Mouse (Mus musculus) heart, adult 9 months (tissue): Measurements from ENCODE around the gene Gm11549.

Source experiments
- DNase-seq, 2 experiments: peaks; one replicate each; pipeline ENCODE4 v3.0.0; 2022; ENCODE audit warnings: low spot score in 2 of 2

Gm11549 gene

DNA sequence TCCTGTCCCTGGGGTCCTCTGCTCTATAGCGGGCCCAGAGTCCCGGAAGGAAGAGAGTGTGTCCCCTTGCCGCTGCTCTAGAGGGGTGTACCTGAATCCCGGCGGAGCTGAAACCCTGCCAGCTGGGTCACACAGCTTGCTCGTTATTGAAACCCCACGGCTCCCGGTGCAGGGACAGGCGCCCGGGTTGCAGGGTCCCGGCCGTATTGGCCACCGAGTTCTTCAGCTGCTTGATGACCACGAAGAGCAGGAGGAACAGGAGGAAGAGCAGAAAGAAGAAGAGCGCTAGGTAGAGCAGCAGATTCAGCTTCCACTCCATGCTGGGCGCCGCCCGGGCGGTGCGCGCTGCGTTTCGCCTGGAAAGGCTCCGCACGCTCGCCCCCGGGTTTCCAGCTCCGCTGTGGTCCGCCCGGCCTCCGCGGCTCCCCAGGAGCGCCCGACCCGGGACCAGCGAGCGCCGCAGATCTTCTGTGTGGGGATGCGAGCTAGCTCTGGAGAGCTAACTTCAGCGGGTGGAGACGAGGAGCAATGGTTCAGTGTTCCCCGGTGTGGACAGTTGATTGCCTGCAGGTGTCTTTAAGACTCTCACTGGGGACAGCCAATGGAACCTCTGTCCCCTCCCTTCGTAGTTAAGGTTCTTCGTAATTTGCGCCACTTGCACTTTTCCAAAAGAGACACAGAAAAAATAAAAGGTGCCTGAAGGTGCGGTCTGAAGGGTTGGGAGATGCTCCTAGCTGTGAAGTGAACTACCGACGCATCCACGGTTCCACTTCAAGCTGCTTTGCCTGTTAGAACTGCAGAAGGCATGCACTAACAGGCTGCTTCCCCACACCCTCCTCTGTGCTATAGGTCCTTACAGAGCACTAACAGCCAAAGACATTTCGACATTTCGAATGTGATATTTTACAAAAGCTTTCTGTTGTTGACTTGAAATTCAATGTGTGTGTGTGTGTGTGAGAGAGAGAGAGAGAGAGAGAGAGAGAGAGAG, at the start of gene Gm11549:
Gene Gm11549, minus strand, starts transcription at position 741 of the 988 bp plus-strand sequence.
- no peak for DNase-seq

DNA sequence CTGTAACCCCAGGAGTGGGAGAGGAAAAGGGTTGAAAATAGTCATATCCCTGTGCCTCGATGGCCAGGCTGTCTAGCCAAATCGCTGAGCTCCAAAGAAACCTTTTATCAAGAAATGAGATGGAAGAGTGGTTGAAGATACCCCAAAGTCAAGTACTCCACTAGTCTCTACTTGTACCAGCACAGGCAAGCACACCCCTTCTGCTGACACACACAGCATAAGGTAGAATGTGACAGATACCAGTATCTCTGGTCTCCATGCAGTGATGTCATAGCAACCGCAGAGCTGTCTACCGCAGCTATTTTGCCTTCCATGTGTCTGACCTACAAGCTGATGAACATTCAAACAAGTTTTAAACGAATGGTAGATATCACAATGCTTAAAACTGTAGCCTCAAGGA, 48.2 kb upstream of the Gm11549 start:
- DNase-seq = no peak

DNA sequence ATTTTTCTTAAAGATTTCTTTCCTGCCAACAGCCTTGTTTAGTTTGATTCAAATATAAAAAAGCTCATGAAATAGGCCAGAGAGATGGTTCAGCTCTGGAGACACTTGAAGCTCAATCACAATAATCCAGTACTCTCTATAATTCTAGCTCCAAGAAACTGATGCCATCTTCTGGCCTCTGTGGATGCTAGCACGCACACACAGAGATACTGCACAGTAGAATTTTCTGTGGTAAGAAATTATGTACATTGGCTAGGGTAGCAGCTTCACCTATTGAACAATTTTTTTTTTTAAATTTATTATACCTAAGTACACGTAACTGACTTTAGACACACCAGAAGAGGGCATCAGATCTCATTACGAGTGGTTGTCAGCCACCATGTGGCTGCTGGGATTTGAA, 42.1 kb upstream of the Gm11549 start:
- DNase-seq = no peak

DNA sequence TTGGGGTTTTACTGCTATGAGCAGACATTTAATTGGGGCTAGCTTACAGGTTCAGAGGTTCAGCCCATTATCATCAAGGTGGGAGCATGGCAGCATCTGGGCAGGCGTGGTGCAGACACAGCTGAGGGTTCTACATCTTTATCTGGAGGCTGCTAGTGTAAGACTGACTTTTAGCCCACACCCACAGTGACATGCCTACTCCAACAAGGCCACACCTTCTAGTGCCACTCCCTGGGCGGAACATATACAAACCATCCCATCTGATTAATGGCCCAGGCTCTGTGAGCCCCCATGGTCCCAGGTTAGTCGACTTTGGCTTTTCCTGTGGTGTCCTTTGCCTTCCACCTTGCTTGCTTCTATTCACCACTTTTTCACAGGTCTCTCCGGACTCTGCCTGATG, 38.0 kb upstream of the Gm11549 start:
- DNase-seq = no peak

DNA sequence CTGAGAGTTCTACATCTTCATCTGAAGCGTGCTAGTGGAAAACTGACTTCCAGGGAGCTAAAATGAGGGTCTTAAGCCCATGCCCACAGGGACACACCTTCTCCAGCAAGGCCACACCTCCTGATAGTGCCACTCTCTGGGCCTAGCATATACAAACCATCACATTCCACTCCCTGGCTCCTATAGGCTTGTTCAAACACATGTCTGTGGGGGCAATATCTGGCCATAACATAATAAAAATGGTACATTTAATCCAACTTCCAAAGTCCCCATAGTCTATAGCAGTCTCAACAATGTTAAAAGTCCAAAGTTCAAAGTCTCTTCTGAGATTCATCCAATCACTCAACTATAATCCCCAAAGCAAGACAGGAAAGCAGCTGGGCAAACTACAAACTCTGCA, 36.0 kb upstream of the Gm11549 start:
- DNase-seq = no peak

DNA sequence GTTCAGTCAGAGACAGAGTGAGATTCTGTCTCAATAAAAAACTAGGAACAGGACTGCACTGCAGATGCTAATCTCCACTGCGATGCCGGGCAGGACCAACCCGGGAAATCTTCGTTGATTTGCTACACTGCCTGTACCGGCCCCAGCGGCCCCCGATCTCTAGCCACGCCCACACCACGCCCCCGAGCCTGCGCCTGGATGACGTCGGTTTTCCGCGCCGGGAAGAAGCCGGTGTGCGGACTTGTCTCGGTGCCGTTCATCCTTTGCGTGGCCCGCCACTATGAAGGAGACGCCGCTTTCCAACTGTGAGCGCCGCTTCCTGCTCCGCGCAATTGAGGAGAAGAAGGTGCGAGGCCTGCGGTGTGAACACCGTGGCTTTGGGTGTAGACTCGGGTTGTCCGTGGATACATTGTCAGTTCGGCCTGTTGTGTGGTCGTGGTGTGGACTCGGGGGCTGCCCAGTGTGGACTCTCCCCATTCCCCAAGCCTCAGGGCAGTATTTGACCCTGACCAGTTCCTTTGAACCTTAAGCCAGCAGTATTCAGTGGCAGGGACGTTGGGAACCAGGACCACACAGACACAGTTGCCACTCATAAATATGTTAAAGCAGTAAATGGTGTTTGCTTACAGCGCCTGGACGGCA, 30.9 kb upstream of the Gm11549 start, which contains the start of gene Exosc9:
Gene Exosc9, plus strand, starts transcription at position 201 of the 642 bp plus-strand sequence.
- peak; percentile 90 to 91 for DNase-seq

DNA sequence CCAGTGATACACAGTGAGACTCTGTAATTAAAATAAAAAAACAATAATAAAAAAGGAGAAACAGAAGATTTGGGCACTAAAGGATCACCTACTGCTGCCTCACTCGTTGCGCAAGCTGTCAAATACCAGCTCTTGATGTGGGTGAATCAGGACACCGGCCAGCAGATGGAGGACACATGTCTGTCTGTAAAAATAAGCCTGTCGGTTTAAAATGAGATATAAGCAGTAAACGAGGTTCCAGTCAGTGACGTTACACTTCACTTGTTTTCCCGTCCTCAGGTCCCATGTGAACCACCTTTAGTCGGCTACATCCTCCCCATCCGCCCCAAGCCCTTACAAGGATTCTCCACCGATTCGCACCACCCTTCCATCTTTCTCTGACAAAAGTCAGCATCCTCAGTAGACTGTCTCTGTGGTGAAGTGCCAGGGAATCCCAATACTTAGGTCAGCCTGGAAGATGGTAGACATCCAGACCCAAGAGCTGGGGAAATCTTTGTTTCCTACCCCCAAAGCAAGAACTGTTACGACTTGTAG, 30.3 kb upstream of the Gm11549 start:
- no peak for DNase-seq

DNA sequence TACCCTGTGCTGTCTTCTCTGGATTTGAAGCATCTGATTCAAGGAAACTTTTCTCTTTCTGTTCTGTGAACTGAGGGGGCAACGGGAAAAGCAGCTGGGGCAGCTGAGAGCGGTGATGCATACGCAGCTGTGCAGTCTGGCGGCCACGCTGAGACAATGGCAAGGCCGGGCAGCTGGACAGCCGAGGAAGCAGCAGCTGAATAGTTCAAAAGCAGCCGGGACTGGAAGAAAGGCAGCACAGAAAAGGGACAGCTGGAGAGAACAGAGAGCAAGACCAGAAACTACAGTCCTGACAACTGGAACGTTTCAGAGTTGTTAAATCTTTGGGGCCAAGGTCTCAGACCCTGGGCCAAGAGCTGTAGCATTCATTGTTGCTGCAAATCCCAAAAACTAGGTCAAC, 29.7 kb upstream of the Gm11549 start:
- peak; percentile 48 to 69 for DNase-seq

DNA sequence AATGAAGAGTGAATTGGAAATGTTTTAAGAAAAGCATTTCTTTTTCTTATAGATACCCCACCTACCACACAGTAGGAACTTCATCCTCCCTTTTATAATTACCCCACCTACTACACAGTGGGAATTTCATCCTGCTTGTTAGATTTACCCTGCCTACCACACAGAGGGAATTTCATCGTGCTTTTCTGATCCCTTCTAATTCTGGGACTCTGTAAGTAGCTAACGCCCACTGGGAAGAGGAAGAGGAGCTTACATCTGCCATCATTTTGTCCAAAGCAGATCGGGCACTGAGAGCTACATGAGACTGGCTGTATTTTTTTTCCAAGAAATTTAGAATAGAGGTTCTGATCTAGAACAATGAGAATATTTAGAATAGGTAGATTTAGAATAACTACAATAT, 23.3 kb upstream of the Gm11549 start:
- DNase-seq = no peak

DNA sequence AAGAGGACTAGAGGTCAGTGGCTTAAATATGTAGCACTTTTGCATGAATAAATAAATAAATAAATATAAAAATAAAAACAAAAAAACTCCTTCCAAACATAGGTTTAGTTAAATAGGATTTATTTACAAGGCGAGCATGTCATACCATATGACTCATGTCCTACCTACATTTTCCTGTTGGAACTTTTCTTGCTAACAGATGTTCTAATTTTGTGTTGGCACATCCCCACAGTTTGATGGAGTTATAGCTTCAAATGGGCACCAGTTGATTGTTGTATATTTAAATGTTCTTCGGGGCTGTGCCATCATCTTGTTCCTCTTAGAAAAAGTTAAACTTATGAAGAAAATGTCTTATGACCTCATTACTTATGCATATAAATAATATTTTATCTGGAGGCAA, 19.8 kb upstream of the Gm11549 start:
- no peak for DNase-seq

DNA sequence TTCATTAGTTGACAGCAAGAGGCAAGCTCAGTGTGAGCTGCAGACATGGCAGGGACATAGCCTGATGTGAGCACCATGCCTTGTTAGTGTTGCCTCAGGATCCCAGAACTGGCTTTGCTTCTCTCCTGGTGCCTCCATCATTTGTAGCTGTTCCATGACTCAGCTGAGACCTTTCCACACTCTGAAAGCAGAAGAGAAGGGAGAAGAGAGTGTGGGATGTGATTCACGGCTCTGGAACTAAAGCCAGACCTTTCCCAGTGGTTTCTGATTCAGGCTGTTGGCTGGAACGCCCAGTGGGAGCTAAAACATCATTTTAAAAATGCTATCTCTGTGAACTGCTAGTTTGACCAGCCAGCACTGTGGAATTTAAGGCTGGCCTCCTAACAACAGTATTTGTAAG, 19.1 kb upstream of the Gm11549 start:
- peak; percentile 11 to 44 for DNase-seq

DNA sequence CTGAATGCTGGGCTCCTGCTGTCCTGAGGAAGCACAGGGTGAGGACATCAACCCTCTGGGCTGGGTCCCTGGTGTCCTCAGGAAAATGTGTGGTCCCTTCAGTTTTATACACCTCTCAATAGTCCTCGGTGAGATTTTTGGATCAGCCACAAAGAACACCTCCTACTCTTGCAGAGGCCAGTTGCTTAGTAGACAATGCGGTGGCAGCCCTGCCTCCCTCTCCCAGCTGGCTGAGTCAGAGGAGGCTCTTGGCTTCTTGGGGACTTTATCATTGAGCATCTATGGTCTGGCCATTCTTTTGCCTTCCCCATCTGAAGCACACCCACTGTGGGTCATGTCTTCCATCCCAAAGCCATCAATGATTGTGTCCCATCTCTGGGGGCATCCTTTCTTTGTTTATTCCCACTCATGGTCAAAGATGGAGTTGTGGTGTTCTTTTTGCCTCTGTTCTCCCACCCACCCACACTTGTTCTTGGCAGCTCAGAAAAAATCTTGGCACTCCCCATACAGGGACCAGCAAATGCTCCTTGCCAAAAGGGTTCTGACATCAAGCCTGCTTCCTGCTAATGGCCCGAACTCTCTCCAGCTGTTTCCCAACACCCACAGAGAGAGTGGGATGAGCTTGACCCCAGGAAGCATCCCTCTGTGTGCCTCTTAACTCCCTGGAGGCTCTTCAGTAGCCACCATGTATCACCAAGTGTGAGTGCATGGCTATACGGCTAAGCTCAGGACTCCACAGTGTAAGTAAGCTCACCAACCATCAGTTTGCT, 16.3 kb upstream of the Gm11549 start:
- DNase-seq = peak in 1 of 2 experiments; percentile 39

DNA sequence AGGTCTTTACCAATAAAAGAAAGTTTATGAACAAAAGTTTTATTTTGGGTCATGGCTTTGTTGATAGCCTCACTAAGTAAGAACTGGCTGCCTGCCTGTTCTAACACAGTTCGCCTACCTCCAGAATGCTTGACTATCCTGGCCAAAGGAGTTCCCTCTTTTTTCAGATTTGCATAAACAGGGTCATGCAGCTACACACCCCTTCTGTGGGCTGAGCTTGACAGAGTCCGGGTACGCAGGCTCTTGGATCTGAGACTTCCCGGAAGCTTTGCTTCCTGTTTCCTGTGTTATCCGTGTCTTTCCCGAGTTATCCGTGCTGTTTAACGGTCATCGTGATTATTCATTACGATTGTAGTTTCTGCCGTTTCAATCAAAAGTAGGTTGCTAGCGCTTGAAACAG, 14.4 kb upstream of the Gm11549 start:
- no peak for DNase-seq

DNA sequence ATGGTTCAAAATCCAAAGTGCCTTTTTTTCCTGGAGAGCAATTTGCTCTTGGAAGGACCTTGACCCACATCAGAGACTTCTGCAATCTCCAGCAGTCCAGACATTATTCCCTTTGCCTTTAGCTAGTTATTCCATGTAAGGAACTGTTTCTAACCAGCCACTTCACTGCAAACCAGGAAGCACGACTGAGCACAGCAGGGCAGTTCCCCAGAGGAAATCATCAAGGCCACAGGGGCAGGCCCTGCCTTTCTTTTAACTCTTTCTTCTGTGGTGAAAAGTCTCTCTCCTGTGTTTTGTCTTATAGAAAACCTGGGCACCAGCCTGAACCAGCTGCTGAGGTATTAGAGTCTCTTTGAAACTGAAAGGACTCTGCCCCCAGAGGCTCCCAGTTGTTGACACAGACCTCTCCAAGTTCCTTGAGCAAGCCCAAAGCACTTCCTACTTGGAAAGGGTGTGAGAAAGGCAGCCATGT, 11.6 kb upstream of the Gm11549 start:
- DNase-seq = no peak

DNA sequence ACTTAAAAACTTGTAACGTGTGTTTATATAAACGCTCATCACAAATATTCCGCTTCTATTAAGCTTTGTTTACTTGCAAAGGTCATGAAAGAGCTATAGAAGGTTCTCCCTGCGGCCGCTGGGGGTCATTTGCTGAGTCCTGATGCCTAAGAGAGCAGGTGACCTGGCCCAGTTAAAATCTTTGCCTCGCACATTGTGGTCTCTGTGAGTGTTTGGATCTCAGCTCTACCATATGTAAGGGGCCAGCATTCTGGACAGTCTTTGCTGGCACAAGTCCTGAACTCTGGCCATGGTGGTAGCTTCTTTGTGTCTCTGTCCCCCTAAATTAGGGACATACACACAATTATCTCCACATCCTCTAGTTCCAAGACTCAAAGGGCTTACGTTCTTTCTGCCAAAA, 11.1 kb upstream of the Gm11549 start:
- DNase-seq = no peak

DNA sequence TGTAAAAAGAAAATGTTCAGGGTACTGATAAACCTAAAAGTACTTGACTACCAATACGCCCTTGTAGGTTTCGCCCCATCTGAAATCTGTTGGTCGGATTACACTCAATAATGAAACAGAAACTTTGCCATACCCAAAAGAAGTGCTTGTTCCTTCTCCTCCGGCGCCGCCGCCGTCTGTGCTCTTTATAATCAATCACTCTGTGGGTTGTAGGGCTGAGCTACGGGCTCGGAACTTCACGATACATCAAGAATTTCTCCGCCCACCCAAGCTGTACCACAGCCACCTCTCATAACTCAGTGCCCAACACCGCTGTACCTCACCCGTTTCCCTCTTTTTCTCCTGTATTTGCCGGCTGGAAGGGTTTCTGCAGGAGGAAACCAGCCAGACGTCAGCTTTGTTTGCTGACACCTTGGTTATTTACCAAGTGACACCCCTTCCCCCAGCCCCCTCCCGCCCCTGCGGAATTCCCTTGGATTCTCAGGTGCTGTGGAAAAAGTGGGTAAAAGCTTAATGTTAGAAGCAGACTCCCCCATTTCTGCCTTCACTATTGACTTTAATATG, 10.4 kb upstream of the Gm11549 start:
- DNase-seq = no peak

DNA sequence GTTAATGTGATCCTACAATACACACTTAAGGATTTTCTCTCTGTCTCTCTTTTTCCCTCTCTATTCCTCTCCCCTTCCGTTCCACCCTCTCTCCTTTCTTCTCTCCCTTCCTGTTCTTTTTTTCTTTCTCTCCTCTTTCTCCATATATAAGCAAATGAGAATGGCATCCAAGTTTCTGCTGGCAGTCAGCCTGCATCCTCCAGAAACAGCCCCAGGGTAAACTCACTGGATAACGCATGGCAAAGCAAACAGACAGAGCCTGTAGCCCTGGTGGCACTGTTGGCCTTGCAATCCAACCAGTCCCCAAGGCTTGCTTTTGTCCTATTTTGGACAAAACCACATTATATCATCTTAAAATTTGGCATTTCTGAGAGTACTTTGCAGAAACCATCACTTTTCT, 9.6 kb upstream of the Gm11549 start:
- no peak for DNase-seq

DNA sequence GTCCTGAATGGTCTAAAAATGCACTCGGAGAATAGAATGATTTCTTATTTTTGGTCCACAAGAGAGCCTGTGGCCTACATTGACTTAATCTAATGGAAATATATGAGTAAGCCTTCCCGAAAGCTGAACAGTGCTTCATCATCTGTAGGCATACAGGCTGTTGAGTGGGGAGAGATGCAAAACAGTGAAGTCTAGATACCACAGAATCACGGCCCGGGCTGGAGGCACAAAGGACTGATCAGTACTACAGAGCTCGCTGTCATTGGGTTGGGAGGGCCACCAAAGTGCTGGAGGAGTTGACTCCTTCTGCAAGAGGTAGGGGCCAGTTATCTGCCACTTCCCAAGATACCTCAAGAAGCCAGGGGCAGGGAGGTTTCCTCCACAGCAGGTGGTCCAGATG, 9.2 kb upstream of the Gm11549 start:
- no peak for DNase-seq

DNA sequence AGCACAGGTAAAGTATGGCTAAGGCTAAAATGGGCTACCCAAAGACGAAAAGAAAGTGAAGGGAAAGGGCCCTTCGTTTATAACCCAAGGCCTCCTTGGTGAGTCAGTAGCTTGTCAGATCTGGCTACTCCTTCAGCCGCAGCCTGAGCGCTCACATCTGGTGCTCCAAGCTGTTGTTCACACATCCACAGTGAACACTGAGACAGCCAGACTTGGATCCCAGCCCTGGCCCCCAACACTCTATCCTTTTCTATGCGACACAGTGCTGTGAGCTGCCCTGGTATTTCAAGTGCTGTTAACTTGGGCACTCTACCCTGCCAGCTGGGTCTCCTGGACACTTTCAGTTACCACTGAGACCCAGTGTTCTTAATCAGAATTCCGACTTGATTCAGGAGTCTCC, 8.7 kb upstream of the Gm11549 start:
- DNase-seq = peak; percentile 62 to 63

DNA sequence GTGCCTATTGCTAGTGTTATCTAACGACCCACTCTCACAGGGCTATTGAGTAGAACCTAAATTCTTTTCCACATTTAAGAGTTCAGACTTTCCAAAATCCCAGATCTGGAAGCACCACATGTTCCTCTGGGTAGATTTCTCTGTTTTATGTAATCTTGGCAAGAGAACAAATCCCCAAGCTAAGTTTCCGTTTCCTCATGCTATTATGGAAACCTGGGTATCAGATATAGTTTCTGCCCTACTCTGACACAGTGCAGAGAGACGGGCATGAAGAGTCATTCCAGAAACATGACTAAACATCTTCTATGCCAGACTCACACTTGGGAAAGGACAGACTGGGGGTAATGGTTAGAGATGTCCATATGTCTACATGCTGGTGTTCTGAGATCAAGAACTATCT, 2.9 kb upstream of the Gm11549 start:
- no peak for DNase-seq

DNA sequence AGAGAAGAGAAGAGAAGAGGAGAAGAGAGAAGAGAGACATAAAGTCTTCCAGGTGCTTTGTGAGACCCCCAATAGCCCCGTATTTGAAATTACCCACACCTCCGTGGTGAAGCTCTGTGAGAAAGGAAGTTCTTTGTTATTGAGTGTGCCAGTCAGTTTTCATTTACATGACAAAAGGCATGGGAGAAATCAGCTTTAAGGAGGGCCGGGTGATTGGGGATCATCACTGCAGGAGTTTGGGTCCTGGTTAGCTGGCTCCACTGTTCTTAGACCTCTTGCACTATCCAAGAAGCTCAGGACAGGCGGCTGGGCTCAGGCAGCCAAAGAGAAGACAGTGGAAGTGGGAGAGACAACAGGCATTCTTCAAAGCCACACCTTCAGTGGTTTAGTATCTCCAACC, 524 bp upstream of the Gm11549 start:
- no peak for DNase-seq

DNA sequence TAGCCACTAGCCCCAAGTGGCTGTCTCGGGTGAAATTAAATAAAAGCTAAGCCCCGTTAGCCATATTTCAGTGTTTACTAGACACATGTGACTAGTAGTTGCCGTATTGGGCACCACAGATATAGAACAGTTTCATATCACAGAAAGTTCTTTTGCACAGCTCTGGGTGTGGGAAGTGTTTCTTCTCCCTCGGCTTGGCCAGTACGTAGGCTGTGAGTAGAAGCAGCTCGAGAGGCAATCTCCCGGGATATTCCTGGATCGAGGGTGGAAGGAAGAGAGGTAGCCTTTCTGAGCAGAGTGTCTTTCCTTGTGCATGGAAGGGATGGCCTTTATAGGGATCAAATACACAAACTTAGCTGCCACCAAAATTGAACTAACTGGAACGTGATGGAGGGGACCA, 5.4 kb downstream of the Gm11549 start:
- no peak for DNase-seq
